Mouse (Mus musculus) myocyte (in vitro differentiated cells): Measurements from ENCODE around the gene Bcl2l1. TPM values are rescaled to one million over a fixed set of nuclear protein-coding genes. Genes with fewer than 3 reads are reported as not detected.
A peak's percentile ranks its signal among the peaks of the same experiment; 100 is the strongest.

ENCODE experiments used
- H3K27me3 ChIP-seq: one replicate; pipeline ENCODE4 v1.6.1; 2011; ENCODE audit not compliant: control insufficient read depth, insufficient read depth, insufficient read length
- H3K36me3 ChIP-seq: one replicate; pipeline ENCODE4 v1.6.1; 2011; ENCODE audit not compliant: control insufficient read depth, insufficient read depth
- H3K4me2 ChIP-seq: one replicate; pipeline ENCODE4 v1.6.1; 2011; ENCODE audit warnings: low read depth, control low read depth
- H3K4me3 ChIP-seq: one replicate; pipeline ENCODE4 v1.5.1; 2011; ENCODE audit warnings: mild to moderate bottlenecking, control low read depth, moderate library complexity
- H3K79me2 ChIP-seq: one replicate; pipeline ENCODE4 v1.6.1; 2011; ENCODE audit not compliant: control insufficient read depth, insufficient read depth
- H3ac ChIP-seq: one replicate; pipeline ENCODE4 v1.6.1; 2011; ENCODE audit not compliant: control insufficient read depth, insufficient read length
- CEBPB ChIP-seq: IDR thresholded peaks from 2 replicates; pipeline ENCODE4 v1.6.1; 2011; ENCODE audit warnings: mild to moderate bottlenecking, moderate library complexity; ENCODE audit not compliant: poor library complexity, insufficient read depth, severe bottlenecking
- E2F4 ChIP-seq: IDR thresholded peaks from one replicate; pipeline ENCODE4 v1.6.1; 2011; ENCODE audit warnings: mild to moderate bottlenecking, control low read depth, moderate library complexity; ENCODE audit not compliant: insufficient read depth
- MAX ChIP-seq: IDR thresholded peaks from one replicate; pipeline ENCODE4 v1.6.1; 2011; ENCODE audit warnings: low read depth, mild to moderate bottlenecking, control low read depth
- MYOD1 ChIP-seq, 3 experiments: IDR thresholded peaks; one replicate each; pipeline ENCODE4 v1.6.1; 2011; ENCODE audit warnings: control low read depth in 2 of 3, low read depth in 2 of 3, mild to moderate bottlenecking in 2 of 3, moderate library complexity in 1 of 3; ENCODE audit not compliant: insufficient read length in 2 of 3, control insufficient read depth in 1 of 3
- MYOG ChIP-seq, 3 experiments: IDR thresholded peaks; one replicate each; pipeline ENCODE4 v1.6.1; 2011; ENCODE audit warnings: control low read depth in 2 of 3, low read depth in 2 of 3, mild to moderate bottlenecking in 2 of 3; ENCODE audit not compliant: insufficient read length in 2 of 3, control insufficient read depth in 1 of 3, insufficient read depth in 1 of 3
- POLR2A ChIP-seq: IDR thresholded peaks from one replicate; pipeline ENCODE4 v1.6.1; 2011; ENCODE audit warnings: low read depth, mild to moderate bottlenecking, control low read depth, moderate library complexity; ENCODE audit not compliant: insufficient read length
- POLR2AphosphoS2 ChIP-seq: IDR thresholded peaks from one replicate; pipeline ENCODE4 v1.6.1; 2011; ENCODE audit warnings: low read depth, control low read depth; ENCODE audit not compliant: insufficient read length
- REST ChIP-seq: IDR thresholded peaks from one replicate; pipeline ENCODE4 v1.6.1; 2011; ENCODE audit warnings: mild to moderate bottlenecking, control low read depth, moderate library complexity; ENCODE audit not compliant: insufficient read depth, insufficient read length
- SRF ChIP-seq: IDR thresholded peaks from one replicate; pipeline ENCODE4 v1.6.1; 2011; ENCODE audit warnings: low read depth; ENCODE audit not compliant: control insufficient read depth, insufficient read length
- TCF12 ChIP-seq: IDR thresholded peaks from one replicate; pipeline ENCODE4 v1.6.1; 2011; ENCODE audit warnings: mild to moderate bottlenecking, control low read depth; ENCODE audit not compliant: poor library complexity, insufficient read depth, severe bottlenecking
- TCF3 ChIP-seq: IDR thresholded peaks from one replicate; pipeline ENCODE4 v1.6.1; 2011; ENCODE audit warnings: low read depth, control low read depth; ENCODE audit not compliant: insufficient read length
- USF1 ChIP-seq: IDR thresholded peaks from one replicate; pipeline ENCODE4 v1.6.1; 2011; ENCODE audit warnings: low read depth, mild to moderate bottlenecking, control low read depth, moderate library complexity
- polyA plus RNA-seq: library from polyadenylated mRNA; unstranded; fragments of >200 nt; fragmentation: generic; extraction: Trizol; gene quantifications from one replicate; pipeline ENCODE4 v1.2.1, GENCODE M21; 2012; ENCODE audit warnings: missing spikeins

Gene Bcl2l1
- 57.0 TPM for polyA plus RNA-seq

DNA sequence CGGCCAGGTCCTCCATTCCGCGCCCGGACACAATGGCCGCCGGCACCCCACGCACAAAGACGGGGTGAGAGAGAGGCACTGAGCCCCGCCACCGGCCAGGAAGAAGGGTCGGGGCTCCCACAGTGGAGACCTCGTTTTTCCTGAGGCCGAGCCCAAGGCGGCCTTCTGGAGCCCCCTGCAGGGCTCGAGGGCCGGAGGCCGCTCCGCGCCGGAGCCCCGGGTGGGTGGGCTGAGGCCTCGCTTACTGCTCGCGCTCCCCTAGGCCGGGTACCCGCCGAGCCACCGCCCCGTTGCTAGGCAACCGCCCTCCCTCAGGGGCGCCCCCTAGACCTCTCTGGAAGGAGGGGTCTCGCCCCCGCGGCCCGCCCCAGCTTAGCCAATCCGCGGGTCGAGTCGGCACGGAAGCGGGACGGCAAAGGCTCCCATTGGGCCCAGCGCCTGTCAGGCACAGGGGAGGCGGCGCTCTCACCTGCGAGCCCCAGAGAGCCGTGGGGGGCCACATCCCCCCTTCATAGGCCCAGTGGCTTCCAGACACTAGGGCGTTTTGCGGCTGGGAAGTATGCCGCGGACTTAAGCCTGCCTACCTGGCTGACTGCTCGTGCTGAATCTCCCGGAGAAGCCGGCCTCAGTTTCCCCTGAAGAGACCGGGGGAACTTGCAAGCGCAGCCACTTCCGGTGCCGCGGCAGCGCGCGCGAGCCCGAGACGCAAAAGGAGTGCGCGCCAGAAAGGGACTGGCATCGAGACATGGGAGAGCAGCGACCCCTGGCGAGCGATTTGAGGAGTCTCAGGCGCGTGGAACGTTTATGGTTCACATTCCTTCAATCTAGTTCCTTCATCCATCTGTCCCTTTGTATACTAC lies at the start of gene Bcl2l1:
Bcl2l1 (minus strand) TSS at position 710 of the 860 bp plus-strand sequence.
- Histone ChIP-seq H3K4me3 (peak within 1 kb of the TSS; percentile 77), H3K4me2 (peak within 1 kb of the TSS; percentile 68), H3K36me3 (peaks cover 9% of the 10 kb centered on the region), H3ac (peak within 1 kb of the TSS; percentile 78), H3K79me2 (peaks cover 41% of the 10 kb centered on the region), H3K27me3 (no peaks in the 10 kb centered on the region)
- TF ChIP-seq MYOD1 (IDR thresholded peaks at IDR 0.05; ENCODE audit: control insufficient read depth in 1 of 3, insufficient read length in 2 of 3, low read depth in 2 of 3) (no peak), MYOG (IDR thresholded peaks at IDR 0.05; ENCODE audit: control insufficient read depth in 1 of 3, insufficient read depth in 1 of 3, insufficient read length in 2 of 3, low read depth in 2 of 3) (peak in 1 of 3 experiments; percentile 5), POLR2AphosphoS2 (peak; percentile 44), POLR2A (peak; percentile 43), REST (no peak), E2F4 (peak; percentile 41)

DNA sequence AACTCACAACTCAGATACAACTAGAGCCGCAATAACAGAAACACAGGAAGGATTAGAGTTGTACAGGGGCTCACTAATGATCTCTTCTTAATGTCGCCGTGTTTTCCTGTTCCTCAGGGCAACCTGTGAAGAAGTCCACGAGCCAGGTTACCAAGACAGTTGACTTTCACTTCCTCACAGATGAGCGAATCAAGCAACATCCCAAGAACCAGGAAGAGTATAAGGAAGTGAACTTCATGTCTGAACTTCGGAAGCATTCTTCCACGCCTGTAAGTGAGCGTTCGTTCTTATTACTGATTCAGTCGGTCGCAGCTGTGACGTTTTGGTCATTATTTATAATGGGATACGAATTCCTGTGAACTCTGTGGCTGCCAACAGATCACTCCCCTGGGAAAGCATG lies 49.4 kb upstream of the Bcl2l1 start:
- peaks cover 73% of the 10 kb centered on the region for H3K36me3 ChIP-seq
- no peaks in the 10 kb centered on the region for H3K27me3 ChIP-seq
- no peaks in the 10 kb centered on the region for H3K79me2 ChIP-seq
- H3ac ChIP-seq = no peak overlapping the region
- no peak for TF ChIP-seq POLR2A
- no peak overlapping the region for H3K4me3 ChIP-seq
- no peak overlapping the region for H3K4me2 ChIP-seq

DNA sequence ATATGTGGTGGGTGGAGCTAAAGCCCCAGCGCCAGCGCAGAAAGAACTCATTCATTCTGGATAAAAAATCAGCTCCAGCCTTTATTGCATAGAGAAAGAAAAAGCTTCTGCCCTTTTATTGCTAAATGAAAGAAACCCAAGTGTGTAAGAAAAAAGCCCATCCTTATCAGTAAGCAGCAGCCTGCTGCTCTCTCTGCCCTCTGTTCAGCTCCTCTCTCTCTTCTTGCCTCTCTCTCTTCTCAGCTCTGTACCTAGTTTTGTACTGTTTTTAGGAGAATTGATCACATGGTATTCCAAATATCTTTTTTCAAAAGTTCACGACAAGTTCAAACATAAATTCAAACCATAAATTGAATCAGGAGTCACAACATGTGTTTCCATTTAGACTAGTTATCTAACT lies 46.7 kb upstream of the Bcl2l1 start:
- H3K79me2 ChIP-seq = no peaks in the 10 kb centered on the region
- no peak overlapping the region for H3K4me3 ChIP-seq
- TF ChIP-seq TCF12 (no peak), POLR2A (no peak), POLR2AphosphoS2 (no peak), CEBPB (no peak), MYOG (IDR thresholded peaks at IDR 0.05; ENCODE audit: control insufficient read depth in 1 of 3, insufficient read depth in 1 of 3, insufficient read length in 2 of 3, low read depth in 2 of 3) (no peak), TCF3 (no peak), USF1 (no peak), REST (no peak), SRF (no peak), MYOD1 (IDR thresholded peaks at IDR 0.05; ENCODE audit: control insufficient read depth in 1 of 3, insufficient read length in 2 of 3, low read depth in 2 of 3) (no peak), MAX (no peak), E2F4 (no peak)
- no peaks in the 10 kb centered on the region for H3K27me3 ChIP-seq
- H3K36me3 ChIP-seq = peaks cover 60% of the 10 kb centered on the region
- no peak overlapping the region for H3K4me2 ChIP-seq
- no peak overlapping the region for H3ac ChIP-seq

DNA sequence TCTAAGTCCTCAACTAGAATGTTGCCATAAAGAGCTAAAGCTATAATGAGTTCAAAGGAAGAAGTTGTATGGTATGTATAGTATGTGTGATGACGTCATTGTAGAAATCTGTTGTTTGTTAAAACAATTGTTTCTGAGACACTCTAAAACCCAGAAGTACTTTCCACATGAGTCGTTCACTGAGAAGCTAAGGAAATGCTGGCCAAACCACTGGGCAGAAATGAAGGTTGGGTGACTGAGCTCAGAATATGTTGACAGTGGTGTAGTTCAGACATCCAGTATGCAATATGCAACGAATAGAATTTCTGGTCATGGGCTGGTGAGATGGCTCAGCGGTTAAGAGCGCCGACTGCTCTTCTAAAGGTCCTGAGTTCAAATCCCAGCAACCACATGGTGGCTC lies 31.8 kb upstream of the Bcl2l1 start:
- peaks cover 9% of the 10 kb centered on the region for H3K36me3 ChIP-seq
- no peaks in the 10 kb centered on the region for H3K27me3 ChIP-seq
- no peak overlapping the region for H3ac ChIP-seq
- H3K4me3 ChIP-seq = no peak overlapping the region
- TF ChIP-seq MYOG (IDR thresholded peaks at IDR 0.05; ENCODE audit: control insufficient read depth in 1 of 3, insufficient read depth in 1 of 3, insufficient read length in 2 of 3, low read depth in 2 of 3) = no peak
- H3K79me2 ChIP-seq = peaks cover 68% of the 10 kb centered on the region
- no peak overlapping the region for H3K4me2 ChIP-seq

DNA sequence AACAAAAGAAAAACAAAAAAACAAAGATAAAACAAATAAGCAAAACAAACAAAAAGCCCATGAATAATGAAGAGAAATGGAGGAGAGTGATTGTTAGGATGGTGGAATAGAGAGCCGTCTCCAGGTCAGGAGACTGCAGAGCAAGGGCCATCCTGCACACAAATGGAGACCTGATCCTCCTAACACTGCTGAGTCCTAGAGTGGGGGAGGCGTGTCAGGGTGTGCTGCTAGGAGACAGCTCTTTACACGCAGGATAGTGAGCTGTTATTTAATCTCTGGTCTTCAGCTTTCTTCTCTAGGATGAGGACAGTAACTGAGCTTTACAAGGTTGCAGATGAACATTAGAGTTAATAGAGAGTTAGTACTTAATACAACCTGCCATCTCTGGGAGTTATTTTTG lies 31.1 kb upstream of the Bcl2l1 start:
- Histone ChIP-seq H3K4me3 (no peak overlapping the region), H3K4me2 (no peak overlapping the region), H3K36me3 (peaks cover 9% of the 10 kb centered on the region), H3ac (no peak overlapping the region), H3K79me2 (peaks cover 71% of the 10 kb centered on the region), H3K27me3 (no peaks in the 10 kb centered on the region)
- TF ChIP-seq TCF3 = no peak
- TF ChIP-seq MYOD1 (IDR thresholded peaks at IDR 0.05; ENCODE audit: control insufficient read depth in 1 of 3, insufficient read length in 2 of 3, low read depth in 2 of 3) = no peak
- TF ChIP-seq POLR2AphosphoS2 = no peak
- TF ChIP-seq TCF12 = no peak
- no peak for TF ChIP-seq USF1
- no peak for TF ChIP-seq MYOG (IDR thresholded peaks at IDR 0.05; ENCODE audit: control insufficient read depth in 1 of 3, insufficient read depth in 1 of 3, insufficient read length in 2 of 3, low read depth in 2 of 3)
- no peak for TF ChIP-seq CEBPB
- TF ChIP-seq E2F4 = no peak
- TF ChIP-seq MAX = no peak
- TF ChIP-seq POLR2A = no peak
- no peak for TF ChIP-seq REST
- TF ChIP-seq SRF = no peak
